Mouse (Mus musculus) leukemia stem cell, adult 10-12 weeks (primary cell): ENCODE measurements around the gene Tspoap1. TPM values are rescaled to one million over a fixed set of nuclear protein-coding genes. Genes with fewer than 3 reads are reported as not detected.

Source experiments
- polyA plus RNA-seq: library from polyadenylated mRNA; stranded (reverse); fragments of >175 nt; gene quantifications from 2 replicates; pipeline ENCODE4 v1.2.3, GENCODE M21; 2012; ENCODE audit warnings: low replicate concordance

Tspoap1 gene
- 10.2 and 13.9 TPM in 2 replicates for polyA plus RNA-seq

DNA sequence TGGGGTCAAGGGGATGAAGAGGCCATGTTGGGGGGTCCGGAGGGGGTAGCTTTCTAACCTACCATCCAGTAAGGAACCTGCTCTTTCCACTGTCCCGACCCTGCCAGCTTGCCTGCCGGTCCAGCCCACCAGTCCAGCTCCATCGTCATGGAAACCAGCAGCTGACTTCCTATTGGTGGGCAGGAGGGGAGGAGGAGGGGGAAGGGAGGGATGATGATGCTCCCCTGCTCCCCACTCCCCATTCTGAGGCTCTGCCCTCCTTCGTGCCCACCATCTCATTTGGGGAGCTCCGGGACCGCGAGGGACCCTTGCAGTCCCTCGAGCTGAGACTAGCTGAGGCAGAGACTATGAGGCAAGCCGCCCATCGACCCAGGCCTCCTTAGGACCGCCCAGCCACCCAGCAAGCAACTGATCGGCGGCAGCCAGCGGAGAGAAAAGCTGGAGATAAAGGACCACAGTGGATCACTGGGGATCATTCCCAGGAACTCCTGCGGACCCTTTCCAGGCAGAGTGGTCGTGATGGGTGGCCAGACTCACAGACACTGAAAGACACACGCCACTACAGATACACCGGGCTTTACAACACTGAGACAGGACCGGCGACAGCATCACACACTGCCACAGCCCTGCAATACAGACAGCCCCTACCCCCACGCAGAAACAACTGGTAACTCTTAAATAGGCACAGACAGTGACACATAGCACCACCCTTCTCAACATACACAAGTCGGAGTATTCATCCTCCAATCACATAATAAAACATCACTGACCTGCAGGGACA lies at the start of gene Tspoap1:
TSS of gene Tspoap1 (plus strand) at position 241 of the 781 bp plus-strand sequence.

DNA sequence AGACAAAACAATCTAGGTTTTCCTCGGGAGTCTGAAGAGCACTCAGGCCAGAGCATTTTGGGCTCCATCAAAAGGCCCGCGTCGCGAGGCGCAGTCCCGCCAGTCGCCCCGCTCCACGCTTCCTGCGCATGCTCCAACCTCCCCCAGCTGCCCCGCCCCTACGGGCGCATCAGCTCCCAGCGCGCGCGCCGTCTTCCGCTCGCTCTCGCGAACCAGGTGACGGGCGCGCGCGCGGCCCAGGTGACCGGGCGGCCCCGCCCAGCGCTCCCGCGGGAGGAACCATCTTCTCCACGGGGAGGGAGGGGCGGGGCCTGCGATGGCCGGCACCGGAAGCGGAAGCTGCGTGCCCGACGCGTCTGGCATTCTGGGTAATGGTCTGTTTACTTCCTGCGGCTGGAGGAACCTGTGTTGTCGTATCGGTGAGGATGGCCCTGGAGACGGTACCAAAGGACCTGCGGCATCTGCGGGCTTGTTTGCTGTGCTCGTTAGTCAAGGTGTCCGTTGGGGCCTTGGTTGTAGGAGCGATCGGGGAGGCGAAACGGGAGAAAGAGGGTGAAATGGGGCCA lies 23.1 kb upstream of the Tspoap1 start, which contains the start of gene Supt4a:
TSS of gene Supt4a (plus strand) at position 378 of the 566 bp plus-strand sequence.

DNA sequence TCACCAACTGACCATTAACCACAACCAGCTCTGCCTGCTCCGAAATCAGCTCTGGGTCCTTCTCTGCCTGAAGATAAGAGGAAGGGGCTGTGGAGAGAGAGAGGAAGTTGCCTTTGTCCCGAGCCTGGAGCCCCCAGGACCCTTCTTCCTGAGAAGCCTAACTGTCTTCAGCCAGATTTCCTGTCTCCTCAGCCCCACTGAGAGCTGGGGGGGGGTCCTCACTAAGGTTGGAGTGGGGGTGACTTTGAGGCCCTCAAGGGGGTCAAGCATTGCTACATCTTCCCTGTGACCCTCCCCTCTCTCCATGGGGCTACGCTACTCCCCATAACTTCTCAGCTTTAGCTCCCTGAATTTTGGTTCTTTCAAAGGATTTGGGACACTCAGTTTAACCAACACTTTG lies 33.1 kb downstream of the Tspoap1 start, which contains the start of gene Mpo:
TSS of gene Mpo (plus strand) at position 122 of the 400 bp plus-strand sequence.

DNA sequence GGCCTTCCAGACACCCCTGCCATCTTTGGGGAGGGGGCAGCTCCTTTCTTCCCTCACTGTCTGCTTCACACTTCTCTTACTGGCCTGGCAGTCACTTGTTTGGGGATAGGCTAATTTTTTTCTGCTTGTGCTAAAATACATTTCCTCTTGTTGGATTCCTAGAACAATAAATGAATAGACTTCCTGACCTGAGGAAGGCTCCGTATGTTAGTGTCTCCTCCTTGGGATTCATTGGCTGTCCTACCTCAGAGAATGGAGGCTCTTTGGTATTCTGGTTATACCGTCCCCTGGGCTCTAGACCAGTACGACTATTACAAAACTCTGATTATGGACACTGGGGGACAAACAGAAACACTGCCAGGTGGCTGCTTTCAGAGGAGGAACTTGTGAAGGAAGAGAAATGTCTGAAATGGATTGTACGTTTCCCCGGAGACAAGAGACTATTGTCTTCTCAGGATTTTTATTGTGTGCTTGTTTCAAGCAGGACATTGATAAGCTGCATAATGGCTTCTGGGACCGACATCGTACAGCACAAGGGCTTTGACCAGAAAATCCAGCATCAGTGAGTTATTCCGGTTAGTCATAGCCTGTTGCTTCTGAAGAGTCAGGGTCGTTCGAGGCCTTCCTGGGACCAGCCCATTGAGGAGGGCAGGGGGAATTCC lies 68.0 kb downstream of the Tspoap1 start, which contains the start of gene Lpo:
TSS of gene Lpo (minus strand) at position 51 of the 662 bp plus-strand sequence.

Other genes with a start within 250 kb of the Tspoap1 start
- not detected in 2 replicates for gene Gm11492, start 193.9 kb upstream of the Tspoap1 start, polyA plus RNA-seq
- 1.3 and 1.5 TPM in 2 replicates for gene Sept4, start 191.6 kb upstream of the Tspoap1 start, polyA plus RNA-seq
- gene Mtmr4, start 168.4 kb upstream of the Tspoap1 start, polyA plus RNA-seq, result 25.0 and 31.2 TPM in 2 replicates
- gene Hsf5, start 143.4 kb upstream of the Tspoap1 start, polyA plus RNA-seq, result 0.09 TPM in 1 of 2 replicates, not detected in the other
- 4.6 and 11.8 TPM in 2 replicates for gene Rnf43, start 97.8 kb upstream of the Tspoap1 start, polyA plus RNA-seq
- 6.9 and 8.2 TPM in 2 replicates for gene Supt4a, start 23.0 kb upstream of the Tspoap1 start, polyA plus RNA-seq
- gene Mpo, start 33.0 kb downstream of the Tspoap1 start, polyA plus RNA-seq, result 4.0 and 8.8 TPM in 2 replicates
- not detected in 2 replicates for gene Lpo, start 67.7 kb downstream of the Tspoap1 start, polyA plus RNA-seq
- 1.4 and 1.7 TPM in 2 replicates for gene Mks1, start 92.7 kb downstream of the Tspoap1 start, polyA plus RNA-seq
- 0.13 TPM in 1 of 2 replicates, not detected in the other for gene Epx, start 115.0 kb downstream of the Tspoap1 start, polyA plus RNA-seq
- not detected in 2 replicates for gene Olfr462, start 131.7 kb downstream of the Tspoap1 start, polyA plus RNA-seq
- not detected in 2 replicates for gene Olfr463, start 136.8 kb downstream of the Tspoap1 start, polyA plus RNA-seq
- gene Olfr464, start 160.4 kb downstream of the Tspoap1 start, polyA plus RNA-seq, result not detected in 2 replicates
- 19.0 and 28.2 TPM in 2 replicates for gene Dynll2, start 227.0 kb downstream of the Tspoap1 start, polyA plus RNA-seq